Mouse (Mus musculus): ENCODE measurements around the gene Unc45a. TPM values are rescaled to one million over a fixed set of nuclear protein-coding genes. Genes with fewer than 3 reads are reported as not detected.

Unc45a gene
- polyA plus RNA-seq, 1 experiment from 2014 or later: 41.1 TPM

- Histone ChIP-seq H3K27me3 (no peaks in the 10 kb centered on the region), H3K36me3 (peaks cover 51% of the 10 kb centered on the region), H3K4me3 (replicated peaks) (no peak overlapping the region), H3K27ac (no peak overlapping the region), H3K4me2 (no peak overlapping the region), H3K9ac (no peak overlapping the region), H3K4me1 (peaks cover 13% of the 10 kb centered on the region), H3K9me3 (replicated peaks) (no peaks in the 10 kb centered on the region)
- ATAC-seq (replicated peaks; ENCODE audit: low FRiP score): no peak
- 86% methylated on average over 19 of the region's 19 CpGs for WGBS
Observed at GRCm38 (mm10) chr7:80319846-80320496, 20.8 kb downstream of the Unc45a start.

- peaks cover 12% of the 10 kb centered on the region for H3K4me1 ChIP-seq
- H3K4me2 ChIP-seq: no peak overlapping the region
- H3K36me3 ChIP-seq: peaks cover 63% of the 10 kb centered on the region
- no peaks in the 10 kb centered on the region for H3K27me3 ChIP-seq
- no peak for ATAC-seq (replicated peaks; ENCODE audit: low FRiP score)
- no peak overlapping the region for H3K4me3 ChIP-seq (replicated peaks)
- WGBS: 88% methylated on average over 4 of the region's 4 CpGs
- H3K27ac ChIP-seq: no peak overlapping the region
- no peaks in the 10 kb centered on the region for H3K9me3 ChIP-seq (replicated peaks)
- no peak overlapping the region for H3K9ac ChIP-seq
Observed at GRCm38 (mm10) chr7:80318670-80319069, 22.1 kb downstream of the Unc45a start.

GRCm38 (mm10) chr7:80317439-80318115 is 23.2 kb downstream of the Unc45a start:
- Histone ChIP-seq H3K4me1 (0 out of 2 replicates have a peak, but pooled peaks cover 2% of the 10 kb centered on the region), H3K4me2 (no peak overlapping the region), H3K9me3 (replicated peaks) (no peaks in the 10 kb centered on the region), H3K27ac (no peak overlapping the region), H3K36me3 (peaks cover 74% of the 10 kb centered on the region), H3K4me3 (replicated peaks) (no peak overlapping the region), H3K27me3 (no peaks in the 10 kb centered on the region), H3K9ac (no peak overlapping the region)
- no peak for ATAC-seq (replicated peaks; ENCODE audit: low FRiP score)
- 74% methylated on average over 1 of the region's 1 CpGs for WGBS

- Histone ChIP-seq H3K4me3 (replicated peaks) (no peak overlapping the region), H3K27ac (no peak overlapping the region), H3K9ac (no peak overlapping the region), H3K4me1 (no peaks in the 10 kb centered on the region), H3K27me3 (no peaks in the 10 kb centered on the region), H3K9me3 (replicated peaks) (no peaks in the 10 kb centered on the region), H3K36me3 (peaks cover 88% of the 10 kb centered on the region), H3K4me2 (no peak overlapping the region)
- 91% methylated on average over 2 of the region's 2 CpGs for whole genome bisulfite sequencing
- ATAC-seq (replicated peaks; ENCODE audit: low FRiP score): no peak
Observed at GRCm38 (mm10) chr7:80315733-80316132, 25.1 kb downstream of the Unc45a start.

GRCm38 (mm10) chr7:80310771-80311170 is 30.0 kb downstream of the Unc45a start:
- H3K9me3 ChIP-seq (replicated peaks): no peaks in the 10 kb centered on the region
- H3K36me3 ChIP-seq: peaks cover 99% of the 10 kb centered on the region
- H3K9ac ChIP-seq: no peak overlapping the region
- H3K27ac ChIP-seq: no peak overlapping the region
- no peak for ATAC-seq (replicated peaks; ENCODE audit: low FRiP score)
- no peak overlapping the region for H3K4me2 ChIP-seq
- H3K4me3 ChIP-seq (replicated peaks): no peak overlapping the region
- no peaks in the 10 kb centered on the region for H3K4me1 ChIP-seq
- 76% methylated on average over 7 of the region's 7 CpGs for WGBS
- H3K27me3 ChIP-seq: no peaks in the 10 kb centered on the region

GRCm38 (mm10) chr7:80307766-80308165 is 33.0 kb downstream of the Unc45a start:
- no peak for ATAC-seq (replicated peaks; ENCODE audit: low FRiP score)
- WGBS: 79% methylated on average over 3 of the region's 3 CpGs
- no peaks in the 10 kb centered on the region for H3K27me3 ChIP-seq

GRCm38 (mm10) chr7:80301522-80301921 is 39.3 kb downstream of the Unc45a start:
- WGBS: 90% methylated on average over 2 of the region's 2 CpGs
- H3K4me3 ChIP-seq (replicated peaks): no peak overlapping the region
- H3K4me1 ChIP-seq: peaks cover 13% of the 10 kb centered on the region
- no peak overlapping the region for H3K9ac ChIP-seq
- no peak overlapping the region for H3K27ac ChIP-seq
- H3K9me3 ChIP-seq (replicated peaks): no peaks in the 10 kb centered on the region
- no peak for ATAC-seq (replicated peaks; ENCODE audit: low FRiP score)
- peaks cover 82% of the 10 kb centered on the region for H3K36me3 ChIP-seq
- H3K27me3 ChIP-seq: no peaks in the 10 kb centered on the region
- no peak overlapping the region for H3K4me2 ChIP-seq

More at GRCm38 (mm10) chr7:80307766-80308165, 33.0 kb downstream of the Unc45a start:
- Histone ChIP-seq H3K9me3 (replicated peaks) (no peaks in the 10 kb centered on the region), H3K4me1 (no peaks in the 10 kb centered on the region), H3K36me3 (peaks cover 99% of the 10 kb centered on the region), H3K4me2 (no peak overlapping the region), H3K27ac (no peak overlapping the region), H3K4me3 (replicated peaks) (no peak overlapping the region), H3K9ac (no peak overlapping the region)

GRCm38 (mm10) chr7:80299568-80299967 is 41.2 kb downstream of the Unc45a start:
- no peak for ATAC-seq (replicated peaks; ENCODE audit: low FRiP score)
- Histone ChIP-seq H3K9ac (no peak overlapping the region), H3K4me2 (no peak overlapping the region), H3K4me3 (replicated peaks) (no peak overlapping the region), H3K36me3 (peaks cover 62% of the 10 kb centered on the region), H3K27me3 (no peaks in the 10 kb centered on the region), H3K9me3 (replicated peaks) (no peaks in the 10 kb centered on the region), H3K4me1 (peaks cover 24% of the 10 kb centered on the region), H3K27ac (no peak overlapping the region)
- WGBS: 89% methylated on average over 3 of the region's 3 CpGs

GRCm38 (mm10) chr7:80298754-80299153 is 42.1 kb downstream of the Unc45a start:
- no peak overlapping the region for H3K9ac ChIP-seq
- ATAC-seq (replicated peaks; ENCODE audit: low FRiP score): no peak
- H3K36me3 ChIP-seq: peaks cover 54% of the 10 kb centered on the region
- peaks cover 28% of the 10 kb centered on the region for H3K4me1 ChIP-seq
- no peak overlapping the region for H3K4me3 ChIP-seq (replicated peaks)
- no peaks in the 10 kb centered on the region for H3K9me3 ChIP-seq (replicated peaks)
- 89% methylated on average over 4 of the region's 4 CpGs for WGBS
- no peak overlapping the region for H3K4me2 ChIP-seq
- no peak overlapping the region for H3K27ac ChIP-seq
- no peaks in the 10 kb centered on the region for H3K27me3 ChIP-seq

- no peaks in the 10 kb centered on the region for H3K27me3 ChIP-seq
- peaks cover 39% of the 10 kb centered on the region for H3K36me3 ChIP-seq
- H3K9me3 ChIP-seq (replicated peaks): no peaks in the 10 kb centered on the region
- ATAC-seq (replicated peaks; ENCODE audit: low FRiP score): no peak
- peaks cover 31% of the 10 kb centered on the region for H3K4me1 ChIP-seq
- no peak overlapping the region for H3K4me3 ChIP-seq (replicated peaks)
- no peak overlapping the region for H3K27ac ChIP-seq
- no peak overlapping the region for H3K4me2 ChIP-seq
- 82% methylated on average over 3 of the region's 3 CpGs for whole genome bisulfite sequencing
- H3K9ac ChIP-seq: no peak overlapping the region
Observed at GRCm38 (mm10) chr7:80297041-80297440, 43.8 kb downstream of the Unc45a start.

- 95% methylated on average over 6 of the region's 6 CpGs for WGBS
- Histone ChIP-seq H3K36me3 (peaks cover 33% of the 10 kb centered on the region), H3K27me3 (no peaks in the 10 kb centered on the region), H3K9me3 (replicated peaks) (no peaks in the 10 kb centered on the region), H3K4me2 (peak overlapping the region; percentile 77), H3K4me3 (replicated peaks) (no peak overlapping the region), H3K27ac (no peak overlapping the region), H3K9ac (no peak overlapping the region), H3K4me1 (peaks cover 31% of the 10 kb centered on the region)
- ATAC-seq (replicated peaks; ENCODE audit: low FRiP score): no peak
Observed at GRCm38 (mm10) chr7:80296462-80296861, 44.3 kb downstream of the Unc45a start.

- H3K9ac ChIP-seq: peak overlapping the region; percentile 79
- peaks cover 31% of the 10 kb centered on the region for H3K4me1 ChIP-seq
- no peaks in the 10 kb centered on the region for H3K9me3 ChIP-seq (replicated peaks)
- peak; percentile 69; the same call in 1 of the 2 replicates for ATAC-seq (replicated peaks; ENCODE audit: low FRiP score)
- H3K4me2 ChIP-seq: peak overlapping the region; percentile 77
- peaks cover 27% of the 10 kb centered on the region for H3K36me3 ChIP-seq
- H3K4me3 ChIP-seq (replicated peaks): peak overlapping the region; percentile 92
- 8% methylated on average over 37 of the region's 37 CpGs for WGBS
- H3K27ac ChIP-seq: peak overlapping the region; percentile 91
- H3K27me3 ChIP-seq: no peaks in the 10 kb centered on the region
Observed at GRCm38 (mm10) chr7:80294764-80295648, 45.8 kb downstream of the Unc45a start.
